Mouse (Mus musculus): ENCODE data around the gene Dclk1.

DNA sequence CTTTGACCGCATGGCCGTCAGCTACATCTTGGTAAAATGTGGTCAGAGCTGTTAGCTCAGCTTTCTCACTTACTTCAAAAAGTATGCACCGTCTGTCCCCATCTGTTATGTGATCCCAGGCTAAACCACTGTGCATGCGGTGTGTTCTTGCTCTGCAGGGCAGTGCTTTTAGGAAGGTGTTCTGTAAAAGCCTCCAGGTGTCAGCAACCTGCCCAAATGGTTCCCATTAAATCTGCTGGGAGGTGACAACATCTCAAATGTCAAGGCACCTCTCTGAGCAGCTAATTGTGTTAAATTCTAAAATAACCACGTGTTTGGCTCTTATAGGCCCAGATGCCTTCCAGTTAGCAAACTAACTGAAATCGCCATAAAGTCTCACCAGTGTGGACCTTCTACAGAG is 231.0 kb downstream of the Dclk1 start:
- TF ChIP-seq CTCF (IDR thresholded peaks at IDR 0.05; ENCODE audit: low read depth, low read length) (no peak), TAL1 (conservative IDR thresholded peaks at IDR 0.05; ENCODE audit: low read depth, low read length) (no peak), GATA1 (IDR thresholded peaks at IDR 0.05; ENCODE audit: borderline replicate concordance, low read length) (no peak), POLR2AphosphoS5 (IDR thresholded peaks at IDR 0.05; ENCODE audit: insufficient replicate concordance, low read depth, low read length) (no peak), GATA2 (IDR thresholded peaks at IDR 0.05; ENCODE audit: borderline replicate concordance, low read depth, low read length) (no peak)
